Mouse (Mus musculus): Measurements from ENCODE around the gene D10Wsu102e. TPM values are rescaled to one million over a fixed set of nuclear protein-coding genes. Genes with fewer than 3 reads are reported as not detected.

The D10Wsu102e gene
- total RNA-seq (2014; fragmentation: Nextera tagmentation), result 1.7 TPM in 2 replicates
- total RNA-seq (2017), result 1.5 and 1.8 TPM in 2 replicates

- peak; percentile 94 for ATAC-seq (replicated peaks; ENCODE audit: low FRiP score, low TSS enrichment, poor library complexity, severe bottlenecking)
Measured at GRCm38 (mm10) chr10:83359956-83360355, at the start of gene D10Wsu102e. D10Wsu102e (plus strand) TSS chr10:83360221.

- no peak for ATAC-seq (replicated peaks; ENCODE audit: low FRiP score, low TSS enrichment, poor library complexity, severe bottlenecking)
Measured at GRCm38 (mm10) chr10:83310356-83310755, 49.7 kb upstream of the D10Wsu102e start.

GRCm38 (mm10) chr10:83313033-83313432, 47.0 kb upstream of the D10Wsu102e start:
- ATAC-seq (replicated peaks; ENCODE audit: low FRiP score, low TSS enrichment, poor library complexity, severe bottlenecking), result peak; percentile 86

- no peak for ATAC-seq (replicated peaks; ENCODE audit: low FRiP score, low TSS enrichment, poor library complexity, severe bottlenecking)
Measured at GRCm38 (mm10) chr10:83320396-83320795, 39.6 kb upstream of the D10Wsu102e start.

GRCm38 (mm10) chr10:83320870-83321269, 39.2 kb upstream of the D10Wsu102e start:
- ATAC-seq (replicated peaks; ENCODE audit: low FRiP score, low TSS enrichment, poor library complexity, severe bottlenecking), result no peak

- ATAC-seq (replicated peaks; ENCODE audit: low FRiP score, low TSS enrichment, poor library complexity, severe bottlenecking), result no peak
Measured at GRCm38 (mm10) chr10:83321528-83321927, 38.5 kb upstream of the D10Wsu102e start.

GRCm38 (mm10) chr10:83322551-83323100, 37.4 kb upstream of the D10Wsu102e start:
- ATAC-seq (replicated peaks; ENCODE audit: low FRiP score, low TSS enrichment, poor library complexity, severe bottlenecking), result 0 out of 2 replicates have a peak, but pooled peaks have one; percentile 26

GRCm38 (mm10) chr10:83324871-83325270, 35.1 kb upstream of the D10Wsu102e start:
- ATAC-seq (replicated peaks; ENCODE audit: low FRiP score, low TSS enrichment, poor library complexity, severe bottlenecking), result no peak

GRCm38 (mm10) chr10:83325903-83326302, 34.1 kb upstream of the D10Wsu102e start:
- no peak for ATAC-seq (replicated peaks; ENCODE audit: low FRiP score, low TSS enrichment, poor library complexity, severe bottlenecking)

GRCm38 (mm10) chr10:83326648-83327285, 33.3 kb upstream of the D10Wsu102e start:
- no peak for ATAC-seq (replicated peaks; ENCODE audit: low FRiP score, low TSS enrichment, poor library complexity, severe bottlenecking)

GRCm38 (mm10) chr10:83328791-83329190, 31.2 kb upstream of the D10Wsu102e start:
- no peak for ATAC-seq (replicated peaks; ENCODE audit: low FRiP score, low TSS enrichment, poor library complexity, severe bottlenecking)

GRCm38 (mm10) chr10:83330336-83330735, 29.7 kb upstream of the D10Wsu102e start:
- no peak for ATAC-seq (replicated peaks; ENCODE audit: low FRiP score, low TSS enrichment, poor library complexity, severe bottlenecking)

- no peak for ATAC-seq (replicated peaks; ENCODE audit: low FRiP score, low TSS enrichment, poor library complexity, severe bottlenecking)
Measured at GRCm38 (mm10) chr10:83331811-83332210, 28.2 kb upstream of the D10Wsu102e start.

- ATAC-seq (replicated peaks; ENCODE audit: low FRiP score, low TSS enrichment, poor library complexity, severe bottlenecking), result no peak
Measured at GRCm38 (mm10) chr10:83332581-83332980, 27.4 kb upstream of the D10Wsu102e start.

GRCm38 (mm10) chr10:83336336-83336735, 23.7 kb upstream of the D10Wsu102e start:
- ATAC-seq (replicated peaks; ENCODE audit: low FRiP score, low TSS enrichment, poor library complexity, severe bottlenecking), result no peak

- ATAC-seq (replicated peaks; ENCODE audit: low FRiP score, low TSS enrichment, poor library complexity, severe bottlenecking), result peak; percentile 64
Measured at GRCm38 (mm10) chr10:83337159-83337951, 22.7 kb upstream of the D10Wsu102e start, which contains the start of gene Slc41a2. Slc41a2 (minus strand) TSS chr10:83337882.

GRCm38 (mm10) chr10:83337971-83338598, 21.9 kb upstream of the D10Wsu102e start:
- ATAC-seq (replicated peaks; ENCODE audit: low FRiP score, low TSS enrichment, poor library complexity, severe bottlenecking), result no peak; the same call in 1 of the 2 replicates

GRCm38 (mm10) chr10:83341226-83341625, 18.8 kb upstream of the D10Wsu102e start:
- no peak for ATAC-seq (replicated peaks; ENCODE audit: low FRiP score, low TSS enrichment, poor library complexity, severe bottlenecking)

GRCm38 (mm10) chr10:83343171-83343570, 16.9 kb upstream of the D10Wsu102e start:
- no peak for ATAC-seq (replicated peaks; ENCODE audit: low FRiP score, low TSS enrichment, poor library complexity, severe bottlenecking)
